Mouse (Mus musculus) hindbrain, postnatal 0 days (tissue): ENCODE measurements around the gene Spg7. TPM values are rescaled to one million over a fixed set of nuclear protein-coding genes. Genes with fewer than 3 reads are reported as not detected.

Experiments
- ATAC-seq: fragments of 200-750 bp; cut with Nextera tagmentation; 2 replicates; pipeline ENCODE4 v1.8.0; 2017; ENCODE audit warnings: mild to moderate bottlenecking, moderate TSS enrichment, moderate library complexity
- DNase-seq: peaks from one replicate; pipeline ENCODE4 v3.0.0-alpha.2; 2015; ENCODE audit warnings: low spot score
- H3K27ac ChIP-seq: fragments of 300-500 bp; sonication (generic); 2 replicates; pipeline ENCODE4 v1.5.1; 2014; ENCODE audit warnings: mild to moderate bottlenecking
- H3K27me3 ChIP-seq: fragments of 300-500 bp; sonication (generic); 2 replicates; pipeline ENCODE4 v1.6.1; 2014; ENCODE audit warnings: low read length, mixed read lengths; ENCODE audit not compliant: insufficient read depth
- H3K36me3 ChIP-seq: fragments of 300-500 bp; sonication (generic); 2 replicates; pipeline ENCODE4 v1.6.1; 2014; ENCODE audit warnings: low read length, mixed read lengths; ENCODE audit not compliant: insufficient read depth
- H3K4me1 ChIP-seq: fragments of 300-500 bp; sonication (generic); 2 replicates; pipeline ENCODE4 v1.6.1; 2014; ENCODE audit warnings: antibody characterized with exemption, low read length, mixed read lengths; ENCODE audit not compliant: insufficient read depth
- H3K4me2 ChIP-seq: fragments of 300-500 bp; sonication (generic); 2 replicates; pipeline ENCODE4 v1.6.1; 2014; ENCODE audit warnings: low read depth, mild to moderate bottlenecking, low read length, moderate library complexity, mixed read lengths
- H3K4me3 ChIP-seq: fragments of 300-500 bp; sonication (generic); 2 replicates; pipeline ENCODE4 v1.5.1; 2014; ENCODE audit warnings: low read length
- H3K9ac ChIP-seq: fragments of 300-500 bp; sonication (generic); replicated peaks from 2 replicates; pipeline ENCODE4 v1.6.1; 2014; ENCODE audit warnings: mild to moderate bottlenecking, low read length, moderate library complexity, mixed read lengths
- H3K9me3 ChIP-seq: fragments of 300-500 bp; sonication (generic); 2 replicates; pipeline ENCODE4 v1.6.1; 2016; ENCODE audit warnings: low read length, mixed read lengths
- CTCF ChIP-seq: IDR thresholded peaks from 2 replicates; pipeline ENCODE4 v1.5.1; 2016; ENCODE audit warnings: antibody characterized with exemption, control low read depth, low read depth
- WGBS: fragments of 180-500 bp; shearing (Covaris S2); extraction: QIAGEN DNeasy Blood & Tissue Kit; methylation state at CpG from one replicate; pipeline ENCODE4 v1.1.7; 2014; 5-methylcytosine and 5-hydroxymethylcytosine counted together
- polyA plus RNA-seq: library from polyadenylated mRNA; unstranded; fragments of >200 nt; fragmentation: Nextera tagmentation; extraction: Ambion mirVana; gene quantifications from 2 replicates; pipeline ENCODE4 v1.2.1, GENCODE M21; 2015
- total RNA-seq: library from RNA; depleted of rRNA; stranded (reverse); fragments of >200 nt; gene quantifications from 2 replicates; pipeline ENCODE4 v1.2.3, GENCODE M21; 2014

Gene Spg7
- total and polyA plus RNA-seq, 2 experiments from 2014 or later, result 45.1 to 51.6 TPM

DNA sequence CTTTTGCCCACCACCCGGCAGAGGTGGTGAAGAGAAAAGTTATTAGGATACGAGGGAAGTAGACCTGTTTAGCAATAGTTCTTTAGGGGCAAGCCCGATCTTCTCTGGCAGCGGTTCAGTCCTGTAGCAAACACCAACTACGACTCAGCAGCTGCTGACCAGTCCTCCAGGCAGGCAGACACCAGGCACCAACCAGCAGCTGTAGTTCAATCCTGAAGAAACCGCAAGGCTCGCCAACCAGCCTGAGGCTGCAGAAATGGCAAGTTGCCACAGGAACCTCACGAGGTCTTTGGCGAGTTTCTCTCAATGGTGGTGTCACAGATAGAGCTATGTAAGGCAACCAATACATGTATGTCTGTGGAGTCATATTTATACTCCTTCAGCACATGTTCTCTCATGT lies 50.1 kb downstream of the Spg7 start:
- H3K27ac ChIP-seq, result no peak overlapping the region
- H3K9ac ChIP-seq, result no peak overlapping the region
- WGBS, result 59% methylated on average over 9 of the region's 9 CpGs
- no peak overlapping the region for H3K4me2 ChIP-seq
- TF ChIP-seq CTCF, result no peak
- peaks cover 5% of the 10 kb centered on the region; the same call in 1 of the 2 replicates for H3K4me1 ChIP-seq
- no peak for DNase-seq
- H3K27me3 ChIP-seq, result peaks cover 22% of the 10 kb centered on the region; the same call in 1 of the 2 replicates
- no peaks in the 10 kb centered on the region for H3K36me3 ChIP-seq
- H3K9me3 ChIP-seq, result no peaks in the 10 kb centered on the region
- H3K4me3 ChIP-seq, result no peak overlapping the region
- ATAC-seq, result no peak

DNA sequence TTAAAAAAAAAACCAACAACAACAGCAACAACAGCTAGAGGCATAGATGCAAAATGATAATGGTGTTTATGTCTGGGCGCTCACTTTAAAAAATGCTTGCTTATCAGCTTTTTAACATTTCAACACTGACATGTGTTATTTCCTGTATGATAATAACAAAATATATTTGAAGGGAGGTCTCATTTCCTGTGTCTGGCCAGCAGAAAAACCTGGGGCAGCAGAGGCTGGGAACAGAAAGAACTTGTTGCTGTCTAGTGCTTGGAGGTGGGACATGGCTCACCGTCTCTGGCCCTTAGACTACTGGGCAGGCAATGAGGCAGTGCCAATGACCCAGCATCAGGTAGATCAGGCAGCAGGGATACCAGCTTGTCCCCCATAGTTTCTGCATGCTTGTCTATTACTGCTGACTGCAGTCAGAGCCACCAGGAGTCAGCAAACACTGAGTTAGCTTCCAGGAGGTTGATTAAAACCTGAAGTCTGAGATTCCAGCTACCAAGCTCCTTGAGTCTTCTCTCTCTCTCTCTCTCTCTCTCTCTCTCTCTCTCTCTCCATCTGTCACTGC lies 51.2 kb downstream of the Spg7 start:
- WGBS, result 71% methylated on average over 2 of the region's 2 CpGs
- Histone ChIP-seq H3K4me3 (no peak overlapping the region), H3K9ac (no peak overlapping the region), H3K36me3 (no peaks in the 10 kb centered on the region), H3K27me3 (peaks cover 33% of the 10 kb centered on the region), H3K9me3 (no peaks in the 10 kb centered on the region), H3K4me1 (peaks cover 6% of the 10 kb centered on the region; the same call in 1 of the 2 replicates), H3K4me2 (no peak overlapping the region), H3K27ac (no peak overlapping the region)
- DNase-seq, result no peak
- TF ChIP-seq CTCF, result peak; percentile 50
- no peak for ATAC-seq

DNA sequence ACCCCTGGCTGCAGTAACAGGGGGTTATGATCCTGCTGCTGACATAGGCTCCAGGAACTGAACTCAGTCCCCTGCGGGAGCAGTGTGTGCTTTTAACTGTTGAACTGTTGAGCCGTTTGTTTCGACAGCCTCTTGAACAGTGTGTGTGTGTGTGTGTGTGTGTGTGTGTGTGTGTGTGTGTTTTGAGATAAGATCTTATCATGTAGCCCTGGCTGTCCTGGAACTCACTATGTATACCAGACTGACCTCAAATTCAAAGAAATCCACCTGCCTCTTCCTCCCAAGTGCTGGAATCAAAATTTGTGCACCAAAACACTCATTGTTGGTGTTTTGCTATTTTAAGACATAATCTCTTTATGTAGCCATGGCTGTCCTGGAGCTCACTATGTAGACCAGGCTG lies 51.9 kb downstream of the Spg7 start:
- Histone ChIP-seq H3K9ac (no peak overlapping the region), H3K27ac (no peak overlapping the region), H3K9me3 (no peaks in the 10 kb centered on the region), H3K4me2 (no peak overlapping the region), H3K27me3 (peaks cover 39% of the 10 kb centered on the region), H3K36me3 (no peaks in the 10 kb centered on the region), H3K4me3 (no peak overlapping the region), H3K4me1 (peaks cover 6% of the 10 kb centered on the region; the same call in 1 of the 2 replicates)
- no peak for TF ChIP-seq CTCF
- WGBS, result 60% methylated on average over 3 of the region's 3 CpGs
- ATAC-seq, result no peak
- no peak for DNase-seq

DNA sequence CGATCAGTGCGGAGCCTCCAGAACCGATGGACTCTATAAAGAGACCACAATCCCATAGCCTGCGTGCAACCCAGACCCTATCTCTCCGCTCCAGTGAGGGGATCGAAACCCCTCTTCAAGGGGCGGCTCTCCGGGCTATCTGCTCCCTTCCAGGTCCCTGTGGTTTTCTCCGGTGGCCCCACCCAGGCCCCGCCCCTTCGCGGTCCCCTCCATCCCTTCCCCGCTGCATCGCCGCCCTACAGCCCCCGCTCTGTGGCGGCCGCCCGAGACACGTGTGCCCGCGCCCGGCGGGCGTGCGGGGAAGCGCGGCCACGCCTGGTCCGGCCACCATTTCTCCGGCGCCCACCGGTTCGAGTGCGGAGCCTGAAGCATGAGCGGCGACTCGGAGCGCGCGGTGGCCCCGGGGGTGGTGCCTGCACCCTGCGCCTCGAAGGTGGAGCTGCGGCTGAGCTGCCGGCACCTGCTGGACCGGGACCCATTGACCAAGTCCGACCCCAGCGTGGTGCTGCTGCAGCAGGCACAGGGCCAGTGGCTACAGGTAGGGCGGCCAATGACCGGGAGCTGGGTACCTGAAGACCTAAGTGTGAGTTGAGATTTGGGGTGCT lies 54.5 kb downstream of the Spg7 start, which contains the start of gene Cpne7:
TSS of gene Cpne7 (plus strand) at position 248 of the 605 bp plus-strand sequence.
- H3K4me3 ChIP-seq, result peak within 1 kb of the TSS; percentile 48
- no peaks in the 10 kb centered on the region for H3K9me3 ChIP-seq
- H3K36me3 ChIP-seq, result no peaks in the 10 kb centered on the region
- H3K4me2 ChIP-seq, result peak within 1 kb of the TSS; percentile 61
- peaks cover 41% of the 10 kb centered on the region for H3K27me3 ChIP-seq
- H3K9ac ChIP-seq, result peak within 1 kb of the TSS; percentile 47; the same call in 1 of the 2 replicates
- no peak for DNase-seq
- TF ChIP-seq CTCF, result no peak
- 2% methylated on average over 43 of the region's 51 CpGs for WGBS
- peaks cover 6% of the 10 kb centered on the region; the same call in 1 of the 2 replicates for H3K4me1 ChIP-seq
- no peak within 1 kb of the TSS for H3K27ac ChIP-seq
- ATAC-seq, result peak; percentile 41; the same call in 1 of the 2 replicates

DNA sequence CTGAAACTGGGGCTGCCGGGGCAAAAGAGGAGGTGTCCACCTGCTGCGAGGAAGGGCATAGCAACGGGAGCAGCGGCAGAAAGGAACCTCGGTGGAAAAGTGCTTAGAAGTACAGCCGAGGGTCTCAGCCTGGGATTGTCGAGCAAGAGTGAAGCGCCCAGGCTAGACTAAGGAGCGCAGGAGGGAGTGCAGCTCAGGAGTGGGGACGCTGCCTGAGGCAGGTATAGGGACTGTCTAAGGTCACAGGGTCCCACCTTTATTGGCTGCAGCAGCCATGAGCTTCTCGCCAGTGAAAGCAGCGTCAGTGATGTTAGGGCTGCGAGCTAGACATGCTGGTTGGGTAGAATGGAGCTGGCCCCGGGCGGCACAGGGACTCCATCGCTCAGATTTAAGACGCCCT lies 55.0 kb downstream of the Spg7 start:
- Histone ChIP-seq H3K27ac (no peak overlapping the region), H3K4me3 (peak overlapping the region; percentile 48), H3K9ac (peak overlapping the region; percentile 47; the same call in 1 of the 2 replicates), H3K36me3 (no peaks in the 10 kb centered on the region), H3K27me3 (peaks cover 41% of the 10 kb centered on the region), H3K4me1 (peaks cover 6% of the 10 kb centered on the region; the same call in 1 of the 2 replicates), H3K4me2 (peak overlapping the region; percentile 61), H3K9me3 (no peaks in the 10 kb centered on the region)
- 2% methylated on average over 17 of the region's 17 CpGs for WGBS
- ATAC-seq (no peak), DNase-seq (no peak)
- TF ChIP-seq CTCF, result no peak

DNA sequence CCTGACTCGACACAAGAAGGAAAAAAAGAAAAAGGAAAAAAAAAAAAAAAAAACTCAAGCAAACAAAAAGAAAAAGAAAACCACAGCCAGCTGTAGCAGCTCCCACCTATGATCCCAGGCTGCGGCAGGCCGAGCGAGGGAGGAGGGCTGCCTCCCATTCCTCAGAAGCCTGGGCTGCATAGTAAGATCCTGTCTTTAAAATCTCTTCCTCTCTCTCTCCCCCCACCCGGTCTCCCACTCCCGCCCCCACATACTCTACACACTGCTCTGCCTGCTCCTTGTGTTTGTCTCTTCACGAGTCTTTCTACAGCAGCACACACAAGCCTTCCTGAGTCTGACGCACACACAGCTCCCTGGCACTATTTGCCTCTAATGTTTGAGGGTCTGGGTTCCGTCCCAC lies 59.3 kb downstream of the Spg7 start:
- Histone ChIP-seq H3K9me3 (no peaks in the 10 kb centered on the region), H3K4me1 (peaks cover 6% of the 10 kb centered on the region; the same call in 1 of the 2 replicates), H3K4me2 (no peak overlapping the region), H3K27ac (no peak overlapping the region), H3K4me3 (no peak overlapping the region), H3K9ac (no peak overlapping the region), H3K27me3 (peaks cover 26% of the 10 kb centered on the region), H3K36me3 (no peaks in the 10 kb centered on the region)
- no peak for TF ChIP-seq CTCF
- 69% methylated on average over 9 of the region's 9 CpGs for WGBS
- ATAC-seq (no peak), DNase-seq (no peak)

DNA sequence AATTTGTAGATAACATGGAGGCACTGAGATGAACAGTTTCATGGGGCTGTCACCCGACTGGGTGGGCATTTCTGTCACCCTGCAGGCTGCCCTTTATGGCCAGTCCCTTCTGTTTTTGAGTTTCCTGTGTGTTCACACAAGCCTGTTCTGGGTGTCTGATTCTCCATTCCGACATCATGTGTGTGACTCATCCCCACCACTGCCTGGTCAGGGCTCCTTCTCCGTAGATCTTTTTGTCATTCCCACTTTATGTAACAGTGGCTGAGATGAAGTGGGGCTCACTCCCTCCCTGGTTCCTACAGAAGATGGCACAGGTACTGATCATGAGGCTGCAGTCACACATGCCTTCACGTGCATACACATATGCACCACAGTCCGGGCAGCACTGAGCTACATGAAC lies 59.9 kb downstream of the Spg7 start:
- no peak for TF ChIP-seq CTCF
- no peak for DNase-seq
- no peak overlapping the region for H3K9ac ChIP-seq
- H3K27me3 ChIP-seq, result peaks cover 21% of the 10 kb centered on the region
- H3K4me3 ChIP-seq, result no peak overlapping the region
- H3K36me3 ChIP-seq, result no peaks in the 10 kb centered on the region
- WGBS, result 80% methylated on average over 5 of the region's 5 CpGs
- no peak overlapping the region for H3K27ac ChIP-seq
- H3K4me2 ChIP-seq, result no peak overlapping the region
- H3K9me3 ChIP-seq, result no peaks in the 10 kb centered on the region
- no peak for ATAC-seq
- peaks cover 3% of the 10 kb centered on the region; the same call in 1 of the 2 replicates for H3K4me1 ChIP-seq
